29 mouse cellular contexts compared by ENCODE assay signal in genomic region chr16:23149396-23149795, GRCm38 (mm10). TPM values are rescaled to one million over a fixed set of nuclear protein-coding genes. Genes with fewer than 3 reads are reported as not detected.
"Had no signal": no experiment of that assay in that cellular context is flagged by ENCODE, and none has a peak within 500 bp of the region (broad histone marks: within the 10 kb centered on the region; RNA-seq: fewer than 3 reads in every experiment).

No protein-coding gene starts in this region.

- H3K4me3 ChIP-seq: liver, embryonic 13.5 days; megakaryocyte, embryonic 14.5 days; midbrain, embryonic 10.5 days; midbrain, embryonic 13.5 days; myocyte; neural tube, embryonic 13.5 days had no signal

- H3K9me3 ChIP-seq: liver, embryonic 13.5 days; megakaryocyte, embryonic 14.5 days; midbrain, embryonic 10.5 days; midbrain, embryonic 13.5 days; neural tube, embryonic 13.5 days had no signal

- H3K27me3 ChIP-seq: liver, embryonic 13.5 days; midbrain, embryonic 13.5 days; neural tube, embryonic 13.5 days had no signal

- H3K9ac ChIP-seq: liver, embryonic 13.5 days; lung, embryonic 14.5 days; midbrain, embryonic 13.5 days; neural tube, embryonic 13.5 days had no signal

- H3K27ac ChIP-seq: kidney, postnatal 0 days; liver, embryonic 13.5 days; midbrain, embryonic 10.5 days; midbrain, embryonic 13.5 days; neural tube, embryonic 13.5 days had no signal

- ATAC-seq: intestine, postnatal 0 days; midbrain, embryonic 13.5 days; midbrain, embryonic 16.5 days had no signal

- H3K4me2 ChIP-seq: liver, embryonic 13.5 days; lung, embryonic 14.5 days; midbrain, embryonic 13.5 days; neural tube, embryonic 13.5 days had no signal

- H3K36me3 ChIP-seq: liver, embryonic 13.5 days; midbrain, embryonic 10.5 days; midbrain, embryonic 13.5 days; neural tube, embryonic 13.5 days had no signal

- DNase-seq: kidney, adult 2 months; kidney, postnatal 25 days; liver, embryonic 13.5 days; lung, embryonic 14.5 days; lung, postnatal 10 days; lung, postnatal 36 days; retina, postnatal 1 day; right cerebral cortex, postnatal 25 days; spleen, adult 18-20 months; thymus, adult 18-20 months; thymus, postnatal 4 days had no signal

- H3K4me1 ChIP-seq: liver, embryonic 13.5 days; megakaryocyte, embryonic 14.5 days; midbrain, embryonic 10.5 days; midbrain, embryonic 13.5 days; neural tube, embryonic 13.5 days had no signal

RNA-seq across cellular contexts. Expression of gene Adipoq, which starts 3.1 kb away (rescaled TPM):
- total RNA-seq: layer of hippocampus, adult 8-10 months; layer of hippocampus, postnatal 10 days; left cerebral cortex, adult 18-20 months; left cerebral cortex, postnatal 36 days; monocyte, adult 5-6 weeks; neutrophil, adult 5-6 weeks had no signal
- polyA plus RNA-seq: intestine, postnatal 0 days; kidney, embryonic 14.5 days; limb, embryonic 11.5 days; liver, embryonic 13.5 days; liver, embryonic 16.5 days; lung, embryonic 14.5 days; midbrain, embryonic 10.5 days; midbrain, embryonic 16.5 days; myocyte; neural tube, embryonic 13.5 days; stomach, embryonic 16.5 days had no signal
